In genomic region chr14:45329018-45329588, GRCm38 (mm10) we compare ENCODE assay signal across 8 mouse cellular contexts. TPM values are rescaled to one million over a fixed set of nuclear protein-coding genes. Genes with fewer than 3 reads are reported as not detected.
A peak's percentile ranks its signal among the peaks of the same experiment; 100 is the strongest.
DNase-seq lines count a peak whose midpoint lies in the region; ATAC-seq and TF ChIP-seq lines count a peak whose summit lies in the region.

No protein-coding gene starts in this region.

- DNase-seq in layer of hippocampus, adult 2 months (ENCODE audit: low spot score in 2 of 2) = no peak
- no peak for DNase-seq in layer of hippocampus, postnatal 36 days
- no peak for DNase-seq in cerebellum, adult 9-11 months
- DNase-seq in cerebellum, postnatal 36 days = no peak
- no peak for DNase-seq in thymus, postnatal 14 days

- H3K27me3 ChIP-seq in hindbrain, embryonic 16.5 days (replicated peaks; ENCODE audit: control insufficient read depth, insufficient read depth, low read length) = no peaks in the 10 kb centered on the region
- no peaks in the 10 kb centered on the region for H3K27me3 ChIP-seq in midbrain, embryonic 16.5 days (ENCODE audit: control insufficient read depth, insufficient read depth, low read depth, low read length)

- peak overlapping the region; percentile 63 for H3K9ac ChIP-seq in hindbrain, embryonic 16.5 days (ENCODE audit: low read depth, low read length)
- H3K9ac ChIP-seq in midbrain, embryonic 16.5 days (ENCODE audit: low read depth, low read length) = peak overlapping the region; percentile 88

- no peak; the same call in none of the 2 replicates for ATAC-seq in hindbrain, embryonic 16.5 days
- peak; percentile 47 for ATAC-seq in midbrain, embryonic 16.5 days

- peaks cover 1% of the 10 kb centered on the region; the same call in 1 of the 2 replicates for H3K4me1 ChIP-seq in cortical plate, adult 2 months (ENCODE audit: control insufficient read depth, insufficient read depth, low read length)
- peaks cover 9% of the 10 kb centered on the region; the same call in 1 of the 2 replicates for H3K4me1 ChIP-seq in hindbrain, embryonic 16.5 days (ENCODE audit: control insufficient read depth, insufficient read depth, low read depth, low read length)
- peaks cover 9% of the 10 kb centered on the region for H3K4me1 ChIP-seq in midbrain, embryonic 16.5 days (ENCODE audit: control insufficient read depth, insufficient read depth, low read length)

- peak overlapping the region; percentile 90 for H3K4me3 ChIP-seq in layer of hippocampus, adult 2 months
- H3K4me3 ChIP-seq in cortical plate, adult 2 months (ENCODE audit: insufficient read depth, low read length) = peak overlapping the region; percentile 84; the same call in 1 of the 2 replicates
- H3K4me3 ChIP-seq in hindbrain, embryonic 16.5 days (ENCODE audit: low read length) = peak overlapping the region; percentile 96
- H3K4me3 ChIP-seq in midbrain, embryonic 16.5 days (ENCODE audit: low read depth, low read length) = peak overlapping the region; percentile 98

- no peak for TF ChIP-seq CTCF in layer of hippocampus, adult 2 months (conservative IDR thresholded peaks at IDR 0.05)
- TF ChIP-seq CTCF in cortical plate, adult 2 months (IDR thresholded peaks at IDR 0.05; ENCODE audit: extremely low read depth, insufficient read depth, low read length) = no peak

- peak overlapping the region; percentile 58 for H3K4me2 ChIP-seq in hindbrain, embryonic 16.5 days (ENCODE audit: low read length)
- peak overlapping the region; percentile 51 for H3K4me2 ChIP-seq in midbrain, embryonic 16.5 days (ENCODE audit: low read length)

- 15% methylated on average over 8 of the region's 8 CpGs for WGBS in hindbrain, embryonic 16.5 days
- WGBS in midbrain, embryonic 16.5 days = 13% methylated on average over 8 of the region's 8 CpGs

- H3K36me3 ChIP-seq in hindbrain, embryonic 16.5 days (ENCODE audit: control insufficient read depth, insufficient read depth, low read length) = 0 out of 2 replicates have a peak, but pooled peaks cover 5% of the 10 kb centered on the region
- peaks cover 9% of the 10 kb centered on the region for H3K36me3 ChIP-seq in midbrain, embryonic 16.5 days (ENCODE audit: control insufficient read depth, insufficient read depth, low read length)

- no peaks in the 10 kb centered on the region for H3K9me3 ChIP-seq in hindbrain, embryonic 16.5 days (ENCODE audit: control insufficient read depth, low read length)
- H3K9me3 ChIP-seq in midbrain, embryonic 16.5 days (replicated peaks; ENCODE audit: control insufficient read depth, low read length, poor library complexity, severe bottlenecking) = no peaks in the 10 kb centered on the region

- no peak for TF ChIP-seq POLR2A in cortical plate, adult 2 months (IDR thresholded peaks at IDR 0.05; ENCODE audit: extremely low read depth, insufficient read depth, low read length)

- peak overlapping the region; percentile 46; the same call in 1 of the 2 replicates for H3K27ac ChIP-seq in layer of hippocampus, adult 2 months
- H3K27ac ChIP-seq in cortical plate, adult 2 months (ENCODE audit: insufficient read depth, low read length) = no peak overlapping the region
- H3K27ac ChIP-seq in hindbrain, embryonic 16.5 days (ENCODE audit: low read depth, low read length) = peak overlapping the region; percentile 69
- peak overlapping the region; percentile 63 for H3K27ac ChIP-seq in midbrain, embryonic 16.5 days (ENCODE audit: low read length)

RNA-seq across cellular contexts. Expression of gene Psmc6, which starts 0.5 kb away (rescaled TPM):
- 10 to 100 TPM; 98.8 to 99.6 TPM for total RNA-seq in layer of hippocampus, adult 2 months (2021)
- 100 to 1,000 TPM in 1 of 2 experiments, 10 to 100 TPM in 1; 96.8 to 106 TPM for total RNA-seq in layer of hippocampus, postnatal 36 days (2021)
- polyA plus RNA-seq in cortical plate, adult 2 months (2012; rRNA removed) = 87.2 and 88.7 TPM in 2 replicates
- polyA plus RNA-seq in hindbrain, embryonic 16.5 days (2015; fragmentation: Nextera tagmentation; extraction: Ambion mirVana) = 143 and 148 TPM in 2 replicates
- polyA plus RNA-seq in midbrain, embryonic 16.5 days (2015; fragmentation: Nextera tagmentation; extraction: Ambion mirVana) = 153 and 161 TPM in 2 replicates

RNA-seq across cellular contexts. Expression of gene Ero1l, which starts 10.5 kb away (rescaled TPM):
- 10 to 100 TPM; 30.9 to 37.6 TPM for total RNA-seq in layer of hippocampus, adult 2 months (2021)
- total RNA-seq in layer of hippocampus, postnatal 36 days (2021) = 10 to 100 TPM; 34.1 to 34.9 TPM
- polyA plus RNA-seq in cortical plate, adult 2 months (2012; rRNA removed) = 23.6 and 27.2 TPM in 2 replicates
- 21.5 and 24.8 TPM in 2 replicates for polyA plus RNA-seq in hindbrain, embryonic 16.5 days (2015; fragmentation: Nextera tagmentation; extraction: Ambion mirVana)
- polyA plus RNA-seq in midbrain, embryonic 16.5 days (2015; fragmentation: Nextera tagmentation; extraction: Ambion mirVana) = 24.5 and 27.6 TPM in 2 replicates

RNA-seq across cellular contexts. Expression of gene Styx, which starts 21.8 kb away (rescaled TPM):
- total RNA-seq in layer of hippocampus, adult 2 months (2021) = 10 to 100 TPM; 14.7 to 16.7 TPM
- total RNA-seq in layer of hippocampus, postnatal 36 days (2021) = 10 to 100 TPM; 19.5 to 22.4 TPM
- 13.0 and 14.7 TPM in 2 replicates for polyA plus RNA-seq in cortical plate, adult 2 months (2012; rRNA removed)
- polyA plus RNA-seq in hindbrain, embryonic 16.5 days (2015; fragmentation: Nextera tagmentation; extraction: Ambion mirVana) = 50.6 and 64.1 TPM in 2 replicates
- 62.9 and 64.0 TPM in 2 replicates for polyA plus RNA-seq in midbrain, embryonic 16.5 days (2015; fragmentation: Nextera tagmentation; extraction: Ambion mirVana)
